Mouse (Mus musculus) cerebellum, adult 2 months (tissue): ENCODE data around the gene Mast2.

Experiments
- CTCF ChIP-seq: fragments of 200-500 bp; IDR thresholded peaks from 2 replicates; pipeline ENCODE4 v1.5.1; 2011; ENCODE audit warnings: low read depth, mild to moderate bottlenecking, control low read depth, low read length, moderate library complexity, borderline replicate concordance; ENCODE audit not compliant: insufficient read depth
- POLR2A ChIP-seq: fragments of 200-500 bp; IDR thresholded peaks from 2 replicates; pipeline ENCODE4 v1.6.1; 2011; ENCODE audit warnings: low read length, control low read depth, borderline replicate concordance; ENCODE audit not compliant: insufficient read depth

DNA sequence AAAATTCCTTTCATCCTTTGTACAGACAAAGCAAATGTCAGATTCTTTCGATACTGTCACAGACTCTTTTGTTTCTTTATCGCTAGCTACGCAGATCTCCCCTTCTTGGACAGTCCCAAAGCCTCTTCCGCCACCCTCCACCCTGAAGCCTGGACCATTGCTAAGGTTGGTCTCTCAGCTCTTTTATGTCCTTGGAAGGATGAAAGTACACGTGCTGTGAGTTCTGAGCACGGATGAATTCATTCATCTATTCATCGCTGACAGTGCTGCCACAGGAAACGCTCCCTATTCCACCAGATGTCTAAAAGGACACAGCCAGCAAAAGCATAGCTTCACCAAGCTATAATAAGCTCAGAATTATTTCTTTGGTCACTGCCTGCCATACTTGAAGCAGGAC, 58.0 kb downstream of the Mast2 start:
- TF ChIP-seq CTCF (no peak), POLR2A (no peak)
